Mouse (Mus musculus) liver, postnatal 0 days (tissue): Measurements from ENCODE around the gene Tjp1.

Experiments
- CTCF ChIP-seq: sonication (generic); IDR thresholded peaks from 2 replicates; pipeline ENCODE4 v1.5.1; 2016; ENCODE audit warnings: antibody characterized with exemption, low read depth
- EP300 ChIP-seq: IDR thresholded peaks from 2 replicates; pipeline ENCODE4 v1.6.1; 2016; ENCODE audit warnings: antibody characterized with exemption, low read depth, mild to moderate bottlenecking

DNA sequence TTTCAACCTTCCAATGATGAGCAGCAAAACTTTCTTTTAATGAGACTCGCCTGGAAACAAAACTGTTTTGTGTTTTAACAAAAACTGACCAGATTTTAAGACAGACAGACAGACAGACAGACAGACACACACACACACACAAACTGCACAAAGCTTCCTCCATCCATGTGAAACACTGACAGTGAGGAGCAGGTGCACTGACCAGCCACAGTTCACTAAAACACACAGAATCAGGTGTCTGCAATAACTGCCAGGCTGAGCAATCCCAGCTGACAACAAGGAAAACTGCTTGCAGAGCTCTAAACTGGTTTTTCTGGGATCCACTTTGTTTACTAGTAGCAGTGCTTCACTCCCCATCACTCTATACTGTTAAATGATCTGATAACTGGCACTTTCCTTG is 171.4 kb downstream of the Tjp1 start:
- TF ChIP-seq CTCF: no peak
- no peak for TF ChIP-seq EP300
